Mouse (Mus musculus): ENCODE data around the gene Dyx1c1. TPM values are rescaled to one million over a fixed set of nuclear protein-coding genes. Genes with fewer than 3 reads are reported as not detected.

Gene Dyx1c1
- total RNA-seq, 1 experiment from 2014 or later = 3.0 TPM

DNA sequence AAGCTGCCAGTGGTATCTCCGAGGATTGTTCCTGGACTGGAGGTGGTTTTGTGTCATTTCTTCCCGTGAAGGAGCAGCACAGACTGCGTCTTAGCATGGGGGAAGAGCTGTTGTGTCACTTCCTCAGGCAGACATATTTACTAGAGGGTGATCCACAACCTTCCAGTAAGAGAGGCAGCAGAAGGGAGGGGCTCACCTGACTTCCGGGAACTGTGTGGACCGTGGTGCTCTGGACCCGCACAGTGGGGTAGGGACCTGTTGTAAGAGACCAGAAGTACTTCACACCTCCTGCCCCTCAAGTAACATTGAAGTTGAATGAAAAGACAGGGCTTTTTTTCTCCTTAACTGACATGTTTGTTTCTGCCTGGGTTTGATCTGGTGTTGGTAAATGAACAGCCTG, 46.5 kb downstream of the Dyx1c1 start:
- ATAC-seq (replicated peaks in 1 of 2; ENCODE audit: insufficient read depth in 1 of 2, low FRiP score in 2 of 2, low TSS enrichment in 1 of 2, low read depth in 1 of 2, poor library complexity in 2 of 2, severe bottlenecking in 2 of 2) = no peak

DNA sequence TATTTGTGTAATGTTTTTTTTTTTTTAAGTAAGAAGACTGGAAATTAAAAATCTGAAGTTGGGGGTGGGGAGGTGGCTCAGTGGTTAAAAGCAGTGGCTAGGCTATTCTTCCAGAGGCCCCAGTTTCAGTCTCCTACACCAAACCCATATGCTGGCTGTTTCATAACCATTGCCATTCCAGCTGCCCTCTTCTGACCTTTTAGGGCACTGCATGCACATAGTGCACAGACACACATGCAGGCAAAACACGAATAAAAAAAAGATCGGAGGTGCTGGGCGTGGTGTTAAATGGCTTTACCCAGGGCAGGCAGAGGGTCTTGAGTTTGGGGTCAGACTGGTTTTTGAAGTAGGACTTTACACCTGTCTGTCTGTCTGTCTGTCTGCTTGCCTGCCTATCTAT, 47.6 kb downstream of the Dyx1c1 start:
- no peak for ATAC-seq (replicated peaks in 1 of 2; ENCODE audit: insufficient read depth in 1 of 2, low FRiP score in 2 of 2, low TSS enrichment in 1 of 2, low read depth in 1 of 2, poor library complexity in 2 of 2, severe bottlenecking in 2 of 2)

DNA sequence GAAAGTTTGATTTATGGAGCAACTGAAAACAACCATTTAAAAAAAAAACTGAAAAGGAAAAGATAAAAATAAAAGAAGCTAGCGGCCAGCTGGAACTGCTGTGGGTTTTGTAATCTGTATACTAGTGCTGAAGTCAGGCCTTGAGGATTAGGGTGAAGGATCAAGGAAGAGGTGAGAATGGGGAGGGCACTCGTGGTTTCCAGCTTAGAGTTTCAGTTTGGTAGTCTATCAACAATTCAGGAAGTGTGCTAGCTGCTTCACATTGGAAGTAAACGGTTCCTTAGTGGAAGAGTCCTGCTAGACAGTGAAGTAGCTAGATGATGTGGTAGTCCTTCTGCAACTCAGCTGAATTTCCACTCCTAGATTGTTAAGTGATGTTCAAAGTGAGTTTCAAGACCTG, 49.8 kb downstream of the Dyx1c1 start:
- ATAC-seq (replicated peaks in 1 of 2; ENCODE audit: insufficient read depth in 1 of 2, low FRiP score in 2 of 2, low TSS enrichment in 1 of 2, low read depth in 1 of 2, poor library complexity in 2 of 2, severe bottlenecking in 2 of 2) = no peak

DNA sequence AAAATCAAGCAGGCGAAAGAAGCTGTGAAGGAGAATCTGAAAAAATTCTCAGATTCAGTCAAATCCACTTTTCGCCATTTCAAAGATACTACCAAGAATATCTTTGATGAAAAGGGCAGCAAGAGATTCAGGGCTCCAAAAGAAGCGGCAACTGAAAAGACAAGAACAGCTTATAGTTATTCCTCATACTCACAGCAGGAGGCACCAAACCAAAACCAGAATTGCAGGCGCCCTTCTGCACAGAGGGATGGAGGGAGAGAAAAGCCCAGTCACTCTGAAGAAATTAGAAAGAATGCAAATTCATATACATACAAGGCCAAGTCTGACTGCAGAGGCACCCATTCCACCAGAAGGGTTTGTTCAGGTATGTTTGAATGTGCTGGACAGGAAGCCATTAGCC, 54.0 kb downstream of the Dyx1c1 start:
- ATAC-seq (replicated peaks in 1 of 2; ENCODE audit: insufficient read depth in 1 of 2, low FRiP score in 2 of 2, low TSS enrichment in 1 of 2, low read depth in 1 of 2, poor library complexity in 2 of 2, severe bottlenecking in 2 of 2) = no peak

DNA sequence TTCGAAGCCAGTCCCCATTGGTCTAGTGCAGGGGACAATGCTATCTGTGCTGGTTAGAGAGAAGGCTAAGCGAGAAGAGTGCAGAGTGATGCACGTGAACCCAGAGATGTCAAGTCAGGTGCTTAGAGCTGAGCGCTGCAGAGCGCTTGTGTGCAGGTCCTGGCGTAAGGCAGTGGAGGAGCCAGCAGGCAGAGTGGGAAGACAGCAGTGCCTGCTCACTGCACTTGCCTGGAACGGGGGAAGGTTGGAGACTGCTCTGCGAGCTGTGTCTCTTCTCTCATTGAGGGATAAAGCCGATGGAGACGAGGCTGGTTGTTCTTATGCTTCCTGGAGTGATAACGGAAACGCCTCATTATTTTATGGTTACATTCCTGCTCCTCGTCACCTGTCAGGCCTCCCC, 56.1 kb downstream of the Dyx1c1 start:
- no peak for ATAC-seq (replicated peaks in 1 of 2; ENCODE audit: insufficient read depth in 1 of 2, low FRiP score in 2 of 2, low TSS enrichment in 1 of 2, low read depth in 1 of 2, poor library complexity in 2 of 2, severe bottlenecking in 2 of 2)

DNA sequence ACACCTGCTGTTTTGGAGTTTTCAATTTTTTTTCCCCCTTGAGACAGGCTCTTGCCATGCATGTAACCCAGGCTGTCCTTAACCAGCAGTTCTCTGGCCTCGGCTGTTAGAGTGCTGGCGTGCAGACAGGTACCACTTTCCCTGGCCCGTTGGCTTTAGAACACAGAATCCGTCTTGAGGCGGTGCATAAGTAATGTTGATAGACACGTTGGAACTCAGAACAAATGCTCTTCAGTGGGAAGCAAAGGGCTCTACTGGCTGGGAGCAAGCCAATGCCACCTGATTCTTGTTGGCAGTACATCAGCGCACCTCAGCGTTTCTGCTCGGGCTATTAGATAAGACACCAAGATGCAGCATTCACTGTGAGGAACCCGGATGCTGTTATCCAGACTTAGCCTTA, 61.3 kb downstream of the Dyx1c1 start:
- no peak for ATAC-seq (replicated peaks in 1 of 2; ENCODE audit: insufficient read depth in 1 of 2, low FRiP score in 2 of 2, low TSS enrichment in 1 of 2, low read depth in 1 of 2, poor library complexity in 2 of 2, severe bottlenecking in 2 of 2)

DNA sequence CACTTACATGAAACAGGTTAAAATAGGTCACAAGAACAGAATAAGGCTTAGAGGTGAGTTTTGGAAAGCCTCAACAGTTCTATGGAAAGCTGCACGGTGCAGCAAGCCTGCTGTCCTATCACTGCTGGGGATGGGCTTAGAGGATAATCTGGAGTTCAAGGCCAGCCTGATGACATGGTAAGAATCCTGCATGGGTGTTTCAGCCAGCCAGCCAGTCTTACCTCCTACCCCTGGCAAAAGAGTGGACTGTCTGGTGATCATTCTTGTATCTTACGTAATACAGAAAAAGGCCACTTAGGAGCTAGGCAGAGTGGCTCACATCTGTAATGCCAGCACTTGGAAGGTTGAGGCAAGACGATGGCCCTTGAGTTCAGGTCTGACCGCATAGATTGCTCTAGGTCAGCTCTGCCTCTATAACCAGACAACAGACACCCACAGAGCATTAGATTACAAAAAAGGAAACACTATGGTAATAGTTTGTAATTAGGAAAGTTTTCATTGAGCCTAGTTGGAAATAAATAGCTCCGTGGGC, 62.0 kb downstream of the Dyx1c1 start:
- no peak for ATAC-seq (replicated peaks in 1 of 2; ENCODE audit: insufficient read depth in 1 of 2, low FRiP score in 2 of 2, low TSS enrichment in 1 of 2, low read depth in 1 of 2, poor library complexity in 2 of 2, severe bottlenecking in 2 of 2)

Other genes with a start within 250 kb of the Dyx1c1 start
- gene Prtg, start 151.9 kb upstream of the Dyx1c1 start, total RNA-seq (2017) = not detected in 2 replicates
- 0.06 TPM in 1 of 2 replicates, not detected in the other for gene Pygo1, start 33.1 kb upstream of the Dyx1c1 start, total RNA-seq (2017)
- gene Gm44503, start 67 bp downstream of the Dyx1c1 start, total RNA-seq (2017) = not detected in 2 replicates
- 11.6 and 15.3 TPM in 2 replicates for gene Ccpg1os, start 26.6 kb downstream of the Dyx1c1 start, total RNA-seq (2017)
- gene Ccpg1, start 26.6 kb downstream of the Dyx1c1 start, total RNA-seq (2017) = 66.4 and 74.7 TPM in 2 replicates
- 8.7 and 13.1 TPM in 2 replicates for gene Pigb, start 81.6 kb downstream of the Dyx1c1 start, total RNA-seq (2017)
- gene Rab27a, start 86.1 kb downstream of the Dyx1c1 start, total RNA-seq (2017) = 85.9 and 109 TPM in 2 replicates
- gene Khdc3, start 143.1 kb downstream of the Dyx1c1 start, total RNA-seq (2017) = 0.40 TPM in 1 of 2 replicates, not detected in the other
- not detected in 2 replicates for gene Gm20509, start 143.7 kb downstream of the Dyx1c1 start, total RNA-seq (2017)
- 176 and 264 TPM in 2 replicates for gene Rsl24d1, start 154.6 kb downstream of the Dyx1c1 start, total RNA-seq (2017)